Mouse (Mus musculus) left cerebral cortex, postnatal 25 days (tissue): ENCODE measurements around the gene Mex3b. TPM values are rescaled to one million over a fixed set of nuclear protein-coding genes. Genes with fewer than 3 reads are reported as not detected.
A peak's percentile ranks its signal among the peaks of the same experiment; 100 is the strongest.

Experiments used
- DNase-seq, 2 experiments: peaks; one replicate each; pipeline ENCODE4 v3.0.0; 2022; ENCODE audit warnings: low spot score in 2 of 2, mixed read lengths in 1 of 2
- intact Hi-C: fragments of 180-260 bp; cut with DNase I; formaldehyde crosslinking; loops from one replicate; pipeline ENCODE4 v1.15.1; 2025
- total RNA-seq, 2 experiments: library from RNA; stranded (reverse); gene quantifications; 2 replicates each; pipeline ENCODE4 v1.2.3; 2021

The Mex3b gene
- total RNA-seq, 2 experiments from 2014 or later: 23.3 to 29.2 TPM

- DNase-seq: no peak
- intact Hi-C loops: no loop called here
Observed at GRCm38 (mm10) chr7:82907081-82907480, 39.9 kb downstream of the Mex3b start.

GRCm38 (mm10) chr7:82910536-82911384 lies 43.6 kb downstream of the Mex3b start:
- no peak for DNase-seq
- intact Hi-C loops: no loop called here

- DNase-seq: no peak
- intact Hi-C loops: no loop called here
Observed at GRCm38 (mm10) chr7:82911501-82911900, 44.4 kb downstream of the Mex3b start.

- intact Hi-C loops: loop anchor here (1.0 to 2.0 kb wide), 2 partner anchors 9 to 47 kb away; partner anchors contain the start of gene Mex3b
- peak in 1 of 2 experiments; percentile 56 for DNase-seq
Observed at GRCm38 (mm10) chr7:82914297-82914696, 47.2 kb downstream of the Mex3b start.

Other genes with a start within 250 kb of the Mex3b start
- gene Saxo2, start 218.8 kb upstream of the Mex3b start, total RNA-seq: 1 to 10 TPM; 8.5 to 9.7 TPM
- 10 to 100 TPM; 16.0 to 16.1 TPM for gene Efl1, start 218.7 kb upstream of the Mex3b start, total RNA-seq